Mouse (Mus musculus) CD4-positive, CD25-positive, alpha-beta regulatory T cell, adult 4 months (primary cell): Measurements from ENCODE around the gene Tpbgl. TPM values are rescaled to one million over a fixed set of nuclear protein-coding genes. Genes with fewer than 3 reads are reported as not detected.

Experiments used
- ATAC-seq: one replicate; pipeline ENCODE4 v1.8.0; 2017
- polyA plus RNA-seq, 2 experiments: library from polyadenylated mRNA; unstranded; fragments of 100-300 nt; shearing (Covaris generic); gene quantifications; one replicate each; pipeline ENCODE4 v1.2.1; 2017

Gene Tpbgl
- polyA plus RNA-seq, result under 1 TPM; 0.25 to 0.35 TPM

- ATAC-seq, result no peak
These were observed at the start of gene Tpbgl for GRCm38 (mm10) chr7:99626376-99627270. Gene Tpbgl, minus strand, starts transcription at chr7:99627103.

- no peak for ATAC-seq
These were observed 48.0 kb upstream of the Tpbgl start for GRCm38 (mm10) chr7:99674890-99675289.

GRCm38 (mm10) chr7:99674209-99674608 is 47.3 kb upstream of the Tpbgl start:
- ATAC-seq, result no peak

- ATAC-seq, result no peak
These were observed 46.3 kb upstream of the Tpbgl start for GRCm38 (mm10) chr7:99673188-99673587.

DNA sequence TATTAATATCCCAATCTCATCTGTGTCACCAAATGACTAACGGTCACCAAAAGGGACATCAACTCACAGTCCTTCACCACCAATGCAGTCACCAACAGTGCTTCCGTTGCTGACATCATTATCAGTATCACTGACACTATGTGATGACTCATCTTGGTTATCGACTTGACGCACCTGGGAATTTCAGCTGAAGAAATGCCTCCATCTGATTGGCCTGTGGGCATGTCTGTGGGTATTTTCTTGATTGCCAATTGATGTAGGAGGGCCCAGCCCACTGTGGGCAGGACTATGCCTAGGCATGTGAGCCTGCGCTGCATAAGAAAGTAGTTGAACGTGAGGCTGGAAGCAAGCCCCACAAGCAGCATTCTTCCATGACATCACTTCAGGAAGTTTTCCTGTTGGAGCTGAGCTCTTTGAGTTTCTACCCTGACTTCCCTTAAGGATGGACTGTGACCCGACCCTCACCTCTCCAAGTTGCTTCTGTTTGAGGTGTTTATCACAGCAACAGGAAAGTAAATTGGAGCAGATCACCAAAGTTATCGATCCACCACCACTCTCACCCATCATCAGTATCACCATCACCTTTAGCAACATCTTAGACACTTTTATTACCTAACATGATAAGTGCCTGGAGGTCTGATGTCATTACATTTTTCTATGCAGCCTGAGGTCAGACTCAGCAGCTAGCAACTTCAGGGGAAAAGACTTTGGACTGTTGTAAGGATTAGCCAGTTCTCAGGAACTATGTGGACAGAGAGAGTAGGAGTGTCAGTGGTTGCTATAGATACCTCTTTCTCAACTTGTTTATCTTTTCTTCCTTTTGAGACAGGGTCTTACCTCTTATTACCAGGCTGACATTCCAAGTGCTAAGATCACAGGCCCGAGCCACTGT is 44.9 kb upstream of the Tpbgl start:
- ATAC-seq, result no peak

DNA sequence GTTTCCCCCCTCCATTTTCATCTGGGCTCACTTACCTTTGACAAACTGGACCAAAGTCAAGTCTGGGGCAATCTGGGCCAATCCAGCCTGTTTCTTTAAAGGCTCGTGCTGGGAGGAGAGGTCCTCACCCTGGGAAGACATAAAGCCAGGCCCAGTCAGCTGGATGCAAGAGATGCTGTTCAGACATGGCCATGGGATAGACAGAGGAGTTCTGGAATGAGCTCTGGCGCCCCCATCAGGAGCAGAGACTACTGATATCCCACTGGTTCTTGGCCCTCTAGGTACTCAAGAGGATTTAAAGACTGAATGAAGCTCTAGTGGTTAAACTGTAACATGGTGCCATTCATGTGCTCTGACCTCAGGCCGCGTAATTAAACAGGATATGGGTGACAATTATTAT is 44.0 kb upstream of the Tpbgl start:
- ATAC-seq, result no peak

DNA sequence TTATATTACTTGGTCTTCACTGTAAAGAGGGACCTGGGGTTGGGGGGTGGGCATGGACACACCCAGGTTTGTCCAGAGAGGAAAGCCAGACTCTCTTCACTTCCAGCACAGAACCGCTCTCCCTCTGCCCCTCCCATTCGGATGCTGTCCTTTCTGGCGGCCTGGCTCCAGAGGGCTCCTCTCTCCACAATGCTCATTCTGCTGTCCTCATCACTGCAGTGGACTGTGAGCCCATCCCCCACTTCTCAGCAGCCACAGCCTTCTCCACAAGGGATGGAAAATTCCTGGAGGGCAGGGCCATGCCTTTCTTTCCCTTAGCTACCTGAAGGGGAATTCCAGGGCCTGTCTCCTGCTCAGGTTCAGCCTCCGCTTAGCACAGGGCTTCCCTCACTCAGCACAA is 41.9 kb upstream of the Tpbgl start:
- ATAC-seq, result no peak

GRCm38 (mm10) chr7:99667096-99667495 is 40.2 kb upstream of the Tpbgl start:
- ATAC-seq, result no peak

DNA sequence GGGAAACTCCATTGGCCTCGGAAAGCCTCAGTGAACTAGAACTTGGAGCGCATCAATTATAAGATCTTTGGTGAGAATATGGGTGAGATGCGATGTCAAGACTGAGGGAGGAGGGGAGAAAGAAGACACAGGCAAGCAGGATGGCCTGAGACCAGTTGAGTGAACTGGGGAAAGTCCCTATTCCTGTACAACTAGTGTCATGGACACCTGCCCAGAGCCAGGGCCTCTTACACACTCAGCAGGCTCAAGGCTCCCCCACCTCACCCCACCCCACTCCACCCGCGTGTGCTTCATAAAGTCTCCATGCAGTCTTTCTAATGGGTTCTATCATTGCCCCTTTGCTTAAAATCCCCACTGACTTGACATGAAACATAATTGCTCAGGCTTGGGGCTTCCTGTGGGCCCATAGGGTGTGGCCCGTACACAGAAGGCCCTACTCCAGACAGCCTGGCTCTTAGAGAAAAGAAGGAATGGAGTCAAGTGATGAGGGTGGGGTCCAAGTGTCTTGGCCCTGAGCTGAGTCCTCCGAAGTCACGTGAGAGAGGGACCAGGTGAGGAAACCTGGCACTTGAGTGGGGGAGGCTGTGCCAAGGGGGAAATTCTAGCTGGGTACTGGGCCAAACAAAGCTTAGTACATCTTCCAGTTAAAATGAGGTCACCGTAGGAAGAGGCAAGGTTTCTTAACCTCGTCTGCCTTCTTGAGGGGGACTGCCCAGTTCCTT is 39.0 kb upstream of the Tpbgl start:
- ATAC-seq, result no peak

GRCm38 (mm10) chr7:99664571-99665485 is 37.9 kb upstream of the Tpbgl start:
- ATAC-seq, result no peak

GRCm38 (mm10) chr7:99663507-99664220 is 36.8 kb upstream of the Tpbgl start:
- ATAC-seq, result no peak

DNA sequence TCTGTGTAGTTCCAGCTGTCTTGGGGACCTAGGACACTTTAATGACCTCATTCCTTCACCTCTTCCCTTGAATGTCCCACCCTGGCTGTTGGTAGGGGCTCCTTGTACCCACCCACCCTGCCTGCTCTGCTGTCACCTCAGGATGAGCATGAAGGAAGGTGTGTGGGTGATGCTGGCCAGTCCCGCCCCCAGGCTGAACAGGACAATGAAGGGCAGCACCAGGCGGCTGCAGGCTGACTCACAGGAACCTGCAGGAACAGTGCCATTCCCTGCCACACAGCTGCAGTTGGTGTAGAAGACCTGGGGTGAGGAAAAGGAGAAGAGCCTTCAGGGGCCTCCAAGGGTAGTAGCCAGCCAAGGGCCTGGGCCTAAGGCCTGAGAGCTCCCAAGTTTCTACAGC is 35.4 kb upstream of the Tpbgl start:
- ATAC-seq, result no peak

DNA sequence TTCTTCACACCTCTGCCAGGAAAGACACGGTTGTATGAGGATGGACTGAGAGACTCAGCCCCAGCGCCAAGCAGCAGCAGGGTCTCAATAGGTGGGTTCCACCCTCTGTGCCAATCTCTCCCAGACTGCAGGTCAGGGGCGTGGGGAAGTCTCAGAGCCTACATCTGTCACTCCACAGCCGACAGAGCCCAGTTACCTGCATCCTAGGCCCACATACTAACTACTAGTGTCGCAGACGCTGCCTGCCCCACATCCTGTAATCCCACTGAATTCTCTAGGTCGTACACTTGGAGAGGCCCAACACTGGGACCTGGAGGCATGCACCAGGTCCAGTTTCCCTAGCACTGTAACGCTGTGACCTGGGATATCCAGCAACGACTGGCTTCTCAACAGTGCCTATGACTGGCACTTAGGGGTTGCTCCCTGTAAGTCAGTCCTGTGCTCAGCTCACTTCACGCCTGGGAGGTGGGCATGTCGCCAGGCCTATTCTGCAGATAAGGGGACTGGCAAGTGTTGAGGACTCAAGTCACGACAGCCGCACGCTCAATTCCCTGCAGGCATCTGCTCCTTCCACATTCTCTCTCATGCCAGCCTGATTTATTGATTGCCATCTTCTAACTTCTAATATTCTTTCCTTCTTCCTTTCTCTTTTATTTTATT is 34.8 kb upstream of the Tpbgl start:
- ATAC-seq, result no peak

DNA sequence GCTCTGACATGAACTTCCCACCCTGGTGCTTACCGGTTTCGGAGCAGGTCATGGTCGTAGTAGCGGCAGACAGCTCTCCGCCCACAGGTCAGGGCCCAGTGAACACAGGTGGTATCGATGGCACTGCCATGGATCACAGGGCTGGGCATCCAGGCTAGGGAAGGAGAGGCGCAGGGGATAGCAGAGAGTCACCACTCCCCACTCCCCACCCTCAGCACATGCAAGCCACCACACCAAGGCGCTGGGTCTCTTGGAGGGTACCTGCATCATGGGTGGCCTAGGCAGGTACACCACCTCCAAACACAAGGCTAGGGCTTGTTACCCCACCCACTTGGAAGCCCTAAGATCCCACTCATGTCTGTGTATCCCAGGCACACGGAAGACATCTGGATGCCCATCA is 34.2 kb upstream of the Tpbgl start:
- no peak for ATAC-seq

GRCm38 (mm10) chr7:99659379-99660029 is 32.6 kb upstream of the Tpbgl start:
- ATAC-seq, result no peak

DNA sequence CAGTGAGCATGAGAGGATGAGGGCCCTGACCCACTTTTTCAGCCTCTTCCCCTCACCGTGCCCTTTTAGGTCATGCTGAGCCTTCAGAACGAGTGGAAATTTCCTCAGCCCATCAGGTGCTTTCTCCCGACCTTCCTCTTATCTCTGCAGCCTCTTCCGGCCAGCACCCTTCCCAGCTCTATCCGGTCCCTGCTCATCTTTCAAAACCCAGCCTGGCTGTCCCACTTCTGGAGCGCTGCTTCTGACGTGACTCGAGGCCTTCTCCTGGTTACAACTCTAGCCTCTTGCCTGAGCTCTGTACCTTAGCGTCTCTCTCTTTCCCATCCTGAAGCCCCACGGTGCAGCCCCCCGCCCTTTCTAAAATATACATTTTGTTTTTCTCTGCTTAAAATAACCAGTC is 27.3 kb upstream of the Tpbgl start:
- ATAC-seq, result no peak

GRCm38 (mm10) chr7:99649585-99649984 is 22.7 kb upstream of the Tpbgl start:
- no peak for ATAC-seq

GRCm38 (mm10) chr7:99648623-99649022 is 21.7 kb upstream of the Tpbgl start:
- no peak for ATAC-seq

GRCm38 (mm10) chr7:99644701-99645100 is 17.8 kb upstream of the Tpbgl start:
- no peak for ATAC-seq

DNA sequence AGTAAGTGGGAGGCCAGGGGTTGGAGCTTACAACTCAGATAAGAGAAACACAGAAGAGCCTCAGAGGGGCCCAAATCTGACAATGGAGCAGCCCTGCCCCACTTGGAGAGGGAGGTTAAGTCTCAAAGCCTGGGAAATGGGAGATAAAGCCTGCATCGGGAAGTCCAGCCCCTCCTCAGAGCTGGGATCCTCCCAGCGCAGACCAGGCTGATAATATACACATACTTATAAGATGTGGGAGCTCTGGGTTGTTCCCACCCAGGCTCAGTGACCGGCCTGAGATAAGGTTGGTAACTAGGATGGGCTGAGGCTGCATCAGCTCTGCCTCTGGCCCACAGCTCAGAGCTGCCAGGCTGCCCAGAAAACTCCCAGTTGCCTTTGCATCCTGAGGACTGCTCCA is 15.2 kb upstream of the Tpbgl start:
- no peak for ATAC-seq
